Mouse (Mus musculus): ENCODE data around the gene Urm1. TPM values are rescaled to one million over a fixed set of nuclear protein-coding genes. Genes with fewer than 3 reads are reported as not detected.

Gene Urm1
- polyA plus RNA-seq (2014; fragmentation: Illumina TruSeq; extraction: RNeasy Lipid Tissue Mini Kit (QIAGEN cat#74804); ENCODE audit: low read depth, low replicate concordance) = 3.9 TPM

DNA sequence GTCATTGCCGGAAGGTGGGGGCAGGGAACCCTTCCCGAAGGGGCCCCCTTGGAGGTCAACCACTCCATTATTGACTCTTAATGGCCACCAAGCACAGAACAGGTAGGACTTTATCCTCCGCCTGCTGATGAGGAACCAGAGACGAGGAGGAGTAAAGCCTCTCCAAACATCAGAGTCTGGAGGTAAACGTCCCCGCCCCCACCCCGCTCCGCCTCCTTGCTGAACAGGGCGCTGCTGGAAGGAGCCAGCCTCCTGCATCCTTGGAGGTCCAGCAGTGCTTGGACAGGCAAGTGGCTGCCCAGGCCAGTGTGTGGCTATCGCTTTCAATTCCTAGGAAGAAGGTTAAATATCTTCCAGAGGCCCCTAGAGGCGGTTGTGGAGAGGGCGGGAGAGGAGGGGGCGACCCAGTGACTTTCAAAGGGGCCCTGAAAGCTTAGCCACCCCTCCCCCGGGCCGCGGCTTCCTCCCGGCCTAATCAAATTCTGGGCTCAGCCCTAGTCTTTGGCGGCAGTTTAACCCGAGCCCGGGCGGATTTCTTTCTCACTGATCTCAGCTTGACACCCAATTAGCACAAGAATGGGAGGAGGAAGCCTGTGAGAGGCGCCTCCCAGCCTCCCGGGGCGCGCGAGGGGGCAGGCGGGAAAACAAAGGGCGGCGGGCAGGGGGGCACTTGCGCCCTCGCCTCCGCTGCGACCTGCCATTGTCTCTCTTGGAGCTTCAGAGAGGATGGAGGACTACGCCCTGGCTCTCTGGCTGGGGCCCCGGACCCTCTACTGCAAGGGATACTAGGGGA, at the start of gene Urm1:
TSS of gene Urm1 (plus strand) at position 51 of the 793 bp plus-strand sequence.

GRCm38 (mm10) chr2:29787104-29787917, 32.6 kb upstream of the Urm1 start, which contains the start of gene Coq4:
Coq4 (plus strand) TSS chr2:29787493.

GRCm38 (mm10) chr2:29787937-29788681, 31.8 kb upstream of the Urm1 start, which contains the start of gene Trub2:
Trub2 (minus strand) TSS chr2:29788502.

GRCm38 (mm10) chr2:29802075-29802826, 17.6 kb upstream of the Urm1 start, which contains the start of gene Slc27a4:
Slc27a4 (plus strand) TSS chr2:29802634.

GRCm38 (mm10) chr2:29868949-29869645, 49.2 kb downstream of the Urm1 start, which contains the start of gene Cercam:
Cercam (plus strand) TSS chr2:29869164.

DNA sequence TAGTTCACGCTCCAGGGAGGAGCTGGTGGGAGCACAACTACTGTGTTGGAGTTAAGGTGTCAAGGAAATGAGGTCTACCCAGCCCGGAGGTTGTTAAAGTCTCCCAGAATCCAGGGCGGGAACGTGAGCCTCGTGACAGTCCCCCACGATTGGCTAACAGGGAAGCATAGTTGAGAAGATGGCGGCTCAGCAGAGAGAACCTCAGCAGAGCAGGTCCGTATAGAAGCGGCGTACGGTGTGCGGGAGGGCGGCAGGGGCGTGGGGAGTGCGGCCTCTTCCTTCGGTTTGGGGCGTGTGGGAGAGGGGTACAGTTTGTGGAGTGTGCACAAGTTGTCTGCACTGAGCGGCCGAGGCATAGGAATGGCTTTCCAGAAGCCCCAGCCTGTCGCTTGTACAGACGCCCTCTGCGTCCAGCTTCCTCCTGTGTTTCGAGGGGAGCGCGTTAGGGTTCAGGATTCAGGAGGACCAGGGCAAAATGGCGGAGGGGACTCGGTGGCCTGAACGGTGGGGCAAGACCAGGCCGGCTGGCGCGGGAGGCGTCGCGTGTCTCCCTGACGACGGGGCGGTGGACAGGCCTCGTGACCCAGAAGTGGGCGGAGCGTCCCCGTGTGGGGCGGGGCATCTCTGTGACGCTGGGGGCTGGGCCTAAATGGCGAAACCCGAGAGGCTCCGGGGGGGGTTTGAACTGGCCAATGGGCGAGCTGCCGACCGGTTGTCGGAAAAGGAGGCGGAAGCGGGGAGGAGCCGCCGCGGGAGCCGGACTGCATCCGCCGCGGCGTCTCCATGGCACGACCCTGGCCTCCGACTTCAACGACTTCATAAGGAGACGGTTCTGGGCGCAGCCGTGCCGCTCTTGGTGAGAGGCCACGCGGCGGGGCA, 69.4 kb downstream of the Urm1 start, which contains the start of gene Odf2:
TSS of gene Odf2 (plus strand) at position 156 of the 879 bp plus-strand sequence.

Other genes starting within 250 kb of the Urm1 start
- 3.4 TPM for gene Rapgef1, start 200.4 kb upstream of the Urm1 start, polyA plus RNA-seq (2014; fragmentation: Illumina TruSeq; extraction: RNeasy Lipid Tissue Mini Kit (QIAGEN cat#74804); ENCODE audit: low read depth, low replicate concordance)
- not detected for gene Gm13420, start 68.4 kb upstream of the Urm1 start, polyA plus RNA-seq (2014; fragmentation: Illumina TruSeq; extraction: RNeasy Lipid Tissue Mini Kit (QIAGEN cat#74804); ENCODE audit: low read depth, low replicate concordance)
- gene Gm13547, start 60.8 kb upstream of the Urm1 start, polyA plus RNA-seq (2014; fragmentation: Illumina TruSeq; extraction: RNeasy Lipid Tissue Mini Kit (QIAGEN cat#74804); ENCODE audit: low read depth, low replicate concordance) = not detected
- gene Coq4, start 32.6 kb upstream of the Urm1 start, polyA plus RNA-seq (2014; fragmentation: Illumina TruSeq; extraction: RNeasy Lipid Tissue Mini Kit (QIAGEN cat#74804); ENCODE audit: low read depth, low replicate concordance) = 4.9 TPM
- 7.4 TPM for gene Trub2, start 31.6 kb upstream of the Urm1 start, polyA plus RNA-seq (2014; fragmentation: Illumina TruSeq; extraction: RNeasy Lipid Tissue Mini Kit (QIAGEN cat#74804); ENCODE audit: low read depth, low replicate concordance)
- gene Slc27a4, start 17.4 kb upstream of the Urm1 start, polyA plus RNA-seq (2014; fragmentation: Illumina TruSeq; extraction: RNeasy Lipid Tissue Mini Kit (QIAGEN cat#74804); ENCODE audit: low read depth, low replicate concordance) = 0.89 TPM
- 0.16 TPM for gene Cercam, start 49.1 kb downstream of the Urm1 start, polyA plus RNA-seq (2014; fragmentation: Illumina TruSeq; extraction: RNeasy Lipid Tissue Mini Kit (QIAGEN cat#74804); ENCODE audit: low read depth, low replicate concordance)
- gene Odf2, start 69.1 kb downstream of the Urm1 start, polyA plus RNA-seq (2014; fragmentation: Illumina TruSeq; extraction: RNeasy Lipid Tissue Mini Kit (QIAGEN cat#74804); ENCODE audit: low read depth, low replicate concordance) = 3.9 TPM
- 13.0 TPM for gene Gle1, start 115.4 kb downstream of the Urm1 start, polyA plus RNA-seq (2014; fragmentation: Illumina TruSeq; extraction: RNeasy Lipid Tissue Mini Kit (QIAGEN cat#74804); ENCODE audit: low read depth, low replicate concordance)
- 44.5 TPM for gene Sptan1, start 145.5 kb downstream of the Urm1 start, polyA plus RNA-seq (2014; fragmentation: Illumina TruSeq; extraction: RNeasy Lipid Tissue Mini Kit (QIAGEN cat#74804); ENCODE audit: low read depth, low replicate concordance)
- 0.73 TPM for gene Wdr34, start 228.8 kb downstream of the Urm1 start, polyA plus RNA-seq (2014; fragmentation: Illumina TruSeq; extraction: RNeasy Lipid Tissue Mini Kit (QIAGEN cat#74804); ENCODE audit: low read depth, low replicate concordance)
- 217 TPM for gene Set, start 237.3 kb downstream of the Urm1 start, polyA plus RNA-seq (2014; fragmentation: Illumina TruSeq; extraction: RNeasy Lipid Tissue Mini Kit (QIAGEN cat#74804); ENCODE audit: low read depth, low replicate concordance)